Mouse (Mus musculus) megakaryocyte-erythroid progenitor cell, adult 5-6 weeks (primary cell): ENCODE results near the gene Vmn1r78. TPM values are rescaled to one million over a fixed set of nuclear protein-coding genes. Genes with fewer than 3 reads are reported as not detected.
"Not testable (repeated sequence)": the region's sequence is repeated elsewhere in the genome, so short reads cannot be mapped to it uniquely, and the experiment has no call there.

ENCODE experiments used
- ATAC-seq: replicated peaks from 2 replicates; pipeline ENCODE4 v1.8.0; 2016; ENCODE audit warnings: mild to moderate bottlenecking, inconsistent platforms; ENCODE audit not compliant: severe bottlenecking, poor library complexity, low FRiP score, low TSS enrichment
- total RNA-seq, 2 experiments: library from RNA; stranded (forward) in 1 of 2; stranded (reverse) in 1 of 2; fragments of 200-1000, 215-1000 nt in 1 of 2; fragments of >200 nt in 1 of 2; fragmentation: Nextera tagmentation in 1 of 2; gene quantifications; 2 replicates each; pipeline ENCODE4 v1.2.3; 2014 to 2017

Vmn1r78 gene
- total RNA-seq (2014; fragmentation: Nextera tagmentation) (not detected in 2 replicates), total RNA-seq (2017) (not detected in 2 replicates)

DNA sequence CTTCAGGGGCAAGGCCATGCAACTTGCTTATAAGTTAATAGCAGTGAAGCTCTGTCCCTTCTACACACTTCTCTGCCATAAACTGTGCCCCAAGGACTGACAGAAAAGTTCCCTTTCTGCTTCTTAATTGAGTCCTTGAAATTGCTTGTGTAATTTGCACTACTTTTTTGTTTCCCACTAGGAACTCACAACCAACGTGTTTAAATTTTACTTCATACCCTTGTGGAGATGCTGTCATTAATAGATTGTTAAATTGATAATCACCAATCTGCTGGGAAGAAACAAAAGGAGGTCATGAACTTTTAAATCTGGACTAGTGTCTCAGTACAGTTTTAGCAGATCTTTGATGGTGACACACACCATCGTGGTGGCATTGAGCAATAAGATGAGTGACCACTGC lies at the start of gene Vmn1r78:
Vmn1r78 (plus strand) TSS at position 301 of the 400 bp plus-strand sequence.
- no peak for ATAC-seq

- peak; percentile 82 for ATAC-seq
Measured at GRCm38 (mm10) chr7:12156463-12156862, 6.4 kb downstream of the Vmn1r78 start.

DNA sequence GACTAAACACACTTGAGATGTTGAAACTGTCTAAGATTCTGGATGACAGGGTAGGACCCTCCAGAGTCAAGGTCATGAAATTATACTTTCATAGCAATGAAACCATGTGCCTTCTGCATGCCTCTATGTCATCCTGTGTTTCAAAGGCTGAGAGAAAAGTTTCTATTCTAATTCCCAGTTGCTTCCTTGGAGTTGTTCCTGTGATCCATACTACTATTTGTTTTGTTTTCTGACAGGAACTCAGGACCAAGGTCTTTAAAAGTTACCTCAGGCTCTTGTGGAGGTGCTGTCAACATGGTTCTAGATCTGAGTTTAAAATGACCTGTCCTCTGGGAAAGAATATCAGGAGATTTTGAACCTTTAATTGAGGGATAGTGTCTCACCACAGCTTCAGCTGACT lies 20.9 kb downstream of the Vmn1r78 start, which contains the start of gene Vmn1r79:
Vmn1r79 (plus strand) TSS at position 301 of the 400 bp plus-strand sequence.
- not testable (repeated sequence) for ATAC-seq

GRCm38 (mm10) chr7:12172926-12173325 lies 22.9 kb downstream of the Vmn1r78 start:
- ATAC-seq = not testable (repeated sequence)

- ATAC-seq = no peak
Measured at GRCm38 (mm10) chr7:12188986-12189385, 38.9 kb downstream of the Vmn1r78 start, which contains the start of gene Vmn1r80. TSS of gene Vmn1r80 (plus strand) at chr7:12189286.

DNA sequence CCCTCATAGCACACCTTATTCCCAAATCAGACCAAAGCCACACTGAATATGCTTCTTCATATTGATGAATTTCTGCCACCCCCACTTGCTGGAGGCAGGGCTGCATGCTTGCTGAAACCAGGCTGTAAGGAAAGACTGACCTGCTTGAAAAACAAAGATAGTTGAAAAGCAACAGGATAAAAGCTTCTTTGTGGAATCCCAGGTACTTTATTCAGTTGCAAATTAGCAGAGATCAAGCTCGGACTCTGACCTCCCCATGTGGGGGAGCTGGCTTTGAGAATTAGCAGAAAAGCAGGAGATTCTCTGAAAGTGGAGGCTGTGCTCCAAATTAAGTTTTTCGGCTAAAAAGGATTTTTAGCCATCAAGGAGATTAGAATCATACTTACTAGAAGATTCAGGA lies 54.1 kb downstream of the Vmn1r78 start:
- no peak for ATAC-seq

Other genes starting within 250 kb of the Vmn1r78 start
- not detected in 2 replicates for gene Vmn1r76, start 212.0 kb upstream of the Vmn1r78 start, total RNA-seq (2014; fragmentation: Nextera tagmentation)
- not detected in 2 replicates for gene Vmn1r76, start 212.0 kb upstream of the Vmn1r78 start, total RNA-seq (2017)
- not detected in 2 replicates for gene Vmn1r77, start 113.5 kb upstream of the Vmn1r78 start, total RNA-seq (2014; fragmentation: Nextera tagmentation)
- gene Vmn1r77, start 113.5 kb upstream of the Vmn1r78 start, total RNA-seq (2017) = not detected in 2 replicates
- gene Vmn1r79, start 21.0 kb downstream of the Vmn1r78 start, total RNA-seq (2014; fragmentation: Nextera tagmentation) = not detected in 2 replicates
- not detected in 2 replicates for gene Vmn1r79, start 21.0 kb downstream of the Vmn1r78 start, total RNA-seq (2017)
- not detected in 2 replicates for gene Vmn1r80, start 39.0 kb downstream of the Vmn1r78 start, total RNA-seq (2014; fragmentation: Nextera tagmentation)
- gene Vmn1r80, start 39.0 kb downstream of the Vmn1r78 start, total RNA-seq (2017) = not detected in 2 replicates
- gene Vmn1r81, start 118.0 kb downstream of the Vmn1r78 start, total RNA-seq (2014; fragmentation: Nextera tagmentation) = not detected in 2 replicates
- not detected in 2 replicates for gene Vmn1r81, start 118.0 kb downstream of the Vmn1r78 start, total RNA-seq (2017)
- not detected in 2 replicates for gene Vmn1r82, start 150.2 kb downstream of the Vmn1r78 start, total RNA-seq (2014; fragmentation: Nextera tagmentation)
- gene Vmn1r82, start 150.2 kb downstream of the Vmn1r78 start, total RNA-seq (2017) = not detected in 2 replicates
- gene Vmn1r83, start 179.2 kb downstream of the Vmn1r78 start, total RNA-seq (2014; fragmentation: Nextera tagmentation) = not detected in 2 replicates
- not detected in 2 replicates for gene Vmn1r83, start 179.2 kb downstream of the Vmn1r78 start, total RNA-seq (2017)
- not detected in 2 replicates for gene Vmn1r84, start 219.0 kb downstream of the Vmn1r78 start, total RNA-seq (2014; fragmentation: Nextera tagmentation)
- gene Vmn1r84, start 219.0 kb downstream of the Vmn1r78 start, total RNA-seq (2017) = not detected in 2 replicates